Mouse (Mus musculus): ENCODE data around the gene Asf1a.
"Not testable (repeated sequence)": the region's sequence is repeated elsewhere in the genome, so short reads cannot be mapped to it uniquely, and the experiment has no call there.

Gene Asf1a

DNA sequence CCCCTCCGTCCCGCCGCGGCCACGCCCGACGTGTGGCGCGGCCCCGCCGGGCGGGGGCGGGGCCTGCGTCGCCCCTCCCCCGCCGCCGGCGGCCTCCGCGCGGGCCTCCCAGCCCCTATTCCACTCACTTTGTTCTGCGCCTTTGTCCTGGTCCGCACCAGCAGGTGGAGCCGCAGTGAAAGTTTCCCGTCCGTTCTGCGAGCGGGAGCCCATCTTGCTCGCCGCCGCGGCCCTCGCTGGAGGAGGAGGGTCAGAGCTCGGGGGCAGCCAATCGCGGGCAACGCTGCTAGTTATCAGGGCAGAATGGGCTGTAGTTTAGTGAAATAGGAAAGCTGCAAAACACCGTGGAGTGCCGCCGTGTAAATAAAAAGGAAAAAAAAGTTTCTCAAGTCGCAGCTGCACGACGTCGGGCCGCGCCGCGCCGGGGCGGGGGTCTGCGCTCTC is at the start of gene Asf1a:
TSS of gene Asf1a (plus strand) at position 81 of the 444 bp plus-strand sequence.
- DNase-seq: peak; percentile 96 to 97

DNA sequence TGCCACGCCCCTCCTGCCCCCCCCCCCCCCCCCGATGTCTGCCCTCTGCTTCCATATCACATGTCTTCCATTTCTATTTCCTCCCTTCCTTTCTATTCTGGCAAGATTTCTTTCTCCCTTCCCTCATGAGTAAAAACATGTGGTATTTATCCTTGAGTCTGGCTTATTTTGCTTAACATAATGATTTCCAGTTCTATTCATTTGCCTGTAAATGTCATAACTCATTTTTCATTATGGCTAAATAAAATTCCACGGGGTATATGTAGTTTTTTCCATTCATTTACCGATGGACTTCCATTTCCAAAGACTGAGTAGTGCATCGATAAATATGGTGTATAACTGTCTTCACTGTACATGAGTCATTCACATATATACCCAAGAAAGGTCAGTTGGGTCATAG is 34.6 kb upstream of the Asf1a start:
- DNase-seq: no peak

DNA sequence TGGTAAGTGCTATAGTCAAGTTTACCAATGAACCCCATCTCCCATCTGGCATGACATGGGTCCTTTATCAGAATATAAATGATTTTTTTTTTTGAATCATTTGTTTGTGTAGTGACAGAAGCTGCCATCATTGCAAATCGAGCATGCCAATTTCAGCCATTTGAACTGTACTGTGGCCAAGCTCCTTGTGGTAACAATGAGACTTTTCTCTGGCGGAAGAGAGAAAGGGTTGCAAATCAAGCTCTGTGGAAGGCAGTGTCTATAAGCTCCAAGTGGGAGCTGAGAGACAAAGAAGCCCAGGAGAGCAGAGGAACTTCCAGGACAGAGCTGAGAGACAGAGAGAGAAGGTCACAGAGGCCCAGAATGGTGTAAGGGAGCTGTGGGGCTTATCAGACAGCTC is 31.0 kb upstream of the Asf1a start:
- DNase-seq: no peak

DNA sequence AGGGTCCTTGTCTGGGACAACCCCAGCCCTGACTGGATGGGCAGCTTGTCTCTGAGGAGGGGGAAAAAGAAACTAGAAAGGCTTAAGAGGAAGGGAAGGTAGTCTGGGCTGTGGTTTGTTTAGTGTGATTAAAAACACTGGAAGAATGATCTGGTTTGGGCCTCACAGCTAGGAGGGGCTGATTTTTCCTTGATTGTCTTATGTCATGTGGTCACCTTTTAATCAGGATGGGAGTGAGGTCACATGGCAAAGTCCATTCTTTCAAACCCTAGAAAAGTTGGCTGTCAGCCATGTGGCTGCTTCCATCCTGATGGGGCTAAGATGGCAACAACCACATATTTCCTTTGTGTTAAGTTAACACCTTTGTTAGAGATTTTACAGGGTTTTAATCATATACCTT is 28.0 kb upstream of the Asf1a start:
- DNase-seq: no peak

DNA sequence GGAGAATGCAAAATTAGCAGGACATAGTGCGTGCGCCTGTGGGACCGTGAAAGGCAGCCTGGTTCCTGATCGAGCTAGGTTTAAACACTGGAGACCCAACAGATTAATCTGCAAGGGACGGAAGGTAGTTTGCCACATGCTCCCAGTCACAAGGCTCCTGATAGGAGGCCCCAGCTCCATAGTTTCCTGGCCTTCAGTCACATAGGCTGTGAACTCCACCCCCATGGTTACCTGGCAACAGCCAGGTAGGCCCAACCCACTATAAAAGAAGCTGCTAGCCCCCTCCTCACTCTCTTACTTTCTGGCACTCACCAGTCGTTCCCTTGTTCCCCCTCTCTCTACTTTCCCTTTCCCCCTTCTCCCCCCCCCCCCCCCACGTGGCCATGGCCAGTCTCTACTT is 16.4 kb upstream of the Asf1a start:
- no peak for DNase-seq

DNA sequence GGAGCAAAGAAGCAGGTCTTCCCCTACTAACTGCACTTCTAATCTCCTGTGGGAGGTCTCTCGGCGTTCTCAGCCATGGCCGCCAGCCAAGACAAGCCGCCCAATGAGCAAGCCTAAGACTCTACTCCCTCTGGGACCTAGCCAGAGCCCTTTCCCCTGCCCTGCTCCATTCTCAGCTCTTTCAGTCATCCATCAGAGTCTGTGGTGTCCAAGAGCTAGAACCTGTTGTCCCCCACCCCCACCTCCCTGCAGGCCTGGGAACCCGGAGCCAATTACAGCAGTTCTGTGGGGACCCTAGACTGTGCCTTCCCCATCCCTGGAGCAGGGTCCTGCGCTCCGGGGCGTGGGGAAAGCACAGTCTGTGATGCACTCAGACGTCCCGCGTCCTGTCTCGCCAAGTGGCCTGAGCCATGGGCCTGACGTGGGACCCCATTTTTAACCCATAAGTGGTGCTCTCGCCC is 15.9 kb upstream of the Asf1a start:
- no peak for DNase-seq

DNA sequence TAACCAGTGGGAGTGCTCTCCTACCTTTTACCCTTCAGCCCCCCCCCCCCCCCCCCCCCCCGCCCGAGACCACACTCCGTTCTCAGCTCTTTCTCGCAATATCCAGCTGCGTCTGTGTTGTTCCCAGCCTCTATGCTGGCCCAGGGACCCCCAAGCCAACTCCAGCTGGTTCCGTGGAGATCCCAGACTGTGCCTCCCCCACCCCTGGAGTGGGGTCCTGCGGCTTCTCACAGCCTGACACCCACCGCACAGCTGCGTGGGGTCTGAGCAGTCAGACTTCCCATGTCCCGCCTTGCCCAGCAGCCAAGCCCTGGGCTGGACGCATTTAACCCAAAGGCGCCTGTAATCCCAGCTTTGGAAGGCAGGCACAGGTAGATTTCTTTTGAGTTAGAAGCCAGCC is 15.5 kb upstream of the Asf1a start:
- no peak for DNase-seq

DNA sequence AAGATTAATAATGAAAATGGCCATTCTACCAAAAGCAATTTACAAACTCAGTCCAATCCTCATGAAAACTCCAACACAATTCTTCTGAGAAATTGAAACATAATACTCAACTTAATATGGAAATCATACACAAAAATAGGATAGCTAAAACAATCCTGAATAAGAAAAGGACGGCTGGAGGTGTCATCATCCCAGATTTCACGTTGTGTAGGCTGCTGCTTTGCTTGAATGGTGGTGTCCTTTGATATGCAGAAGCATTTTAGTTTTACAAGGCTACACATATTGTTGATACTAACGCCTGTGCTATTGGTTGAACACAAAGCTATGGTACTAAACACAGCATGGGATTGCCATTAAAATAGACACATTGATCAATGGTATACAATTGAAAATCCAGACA is 10.8 kb upstream of the Asf1a start:
- no peak for DNase-seq

DNA sequence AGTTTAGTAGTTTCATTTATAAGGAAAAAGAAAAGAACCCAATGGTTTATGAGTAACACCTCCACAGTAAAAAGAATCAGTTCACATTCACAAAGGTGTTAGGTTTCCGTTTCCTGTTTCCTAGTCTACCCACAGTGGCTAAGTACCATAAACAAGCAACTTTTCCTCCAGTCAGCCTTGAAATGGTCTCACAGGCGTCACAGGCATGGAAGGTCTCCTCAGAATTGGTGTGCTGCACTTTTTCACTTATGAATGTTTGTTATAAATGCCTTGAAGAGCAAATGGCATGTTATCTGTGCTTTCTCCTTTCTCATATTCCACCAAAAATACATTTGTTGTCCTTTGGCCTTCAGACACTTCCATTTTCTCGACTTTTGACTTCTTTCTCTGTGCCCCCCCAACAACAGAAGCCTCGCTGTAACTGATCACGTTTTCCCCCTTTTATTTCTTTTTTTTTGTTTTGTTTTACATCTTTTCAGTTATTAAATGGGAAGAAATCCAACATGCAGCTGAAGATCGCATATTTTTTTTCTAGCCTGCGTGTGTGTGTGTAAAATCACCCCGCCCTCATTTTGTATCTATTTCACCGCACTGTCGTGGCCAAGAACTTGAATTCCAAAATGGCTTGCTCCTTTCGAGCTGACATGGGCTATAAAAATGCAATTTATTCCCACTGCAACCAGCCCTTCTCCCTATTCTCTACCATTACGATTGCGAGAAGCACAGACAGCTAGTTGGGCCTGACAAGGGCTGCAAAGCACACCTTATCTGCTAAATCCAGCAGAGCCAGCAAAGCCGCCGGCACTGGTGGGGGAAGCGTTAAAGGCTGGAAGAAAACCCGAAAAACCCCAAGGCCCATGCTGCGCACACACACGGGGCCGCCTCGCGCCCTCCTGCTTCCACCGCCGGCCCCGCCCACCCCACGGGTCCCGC is 547 bp upstream of the Asf1a start:
- DNase-seq: peak in 1 of 2 experiments; percentile 8

DNA sequence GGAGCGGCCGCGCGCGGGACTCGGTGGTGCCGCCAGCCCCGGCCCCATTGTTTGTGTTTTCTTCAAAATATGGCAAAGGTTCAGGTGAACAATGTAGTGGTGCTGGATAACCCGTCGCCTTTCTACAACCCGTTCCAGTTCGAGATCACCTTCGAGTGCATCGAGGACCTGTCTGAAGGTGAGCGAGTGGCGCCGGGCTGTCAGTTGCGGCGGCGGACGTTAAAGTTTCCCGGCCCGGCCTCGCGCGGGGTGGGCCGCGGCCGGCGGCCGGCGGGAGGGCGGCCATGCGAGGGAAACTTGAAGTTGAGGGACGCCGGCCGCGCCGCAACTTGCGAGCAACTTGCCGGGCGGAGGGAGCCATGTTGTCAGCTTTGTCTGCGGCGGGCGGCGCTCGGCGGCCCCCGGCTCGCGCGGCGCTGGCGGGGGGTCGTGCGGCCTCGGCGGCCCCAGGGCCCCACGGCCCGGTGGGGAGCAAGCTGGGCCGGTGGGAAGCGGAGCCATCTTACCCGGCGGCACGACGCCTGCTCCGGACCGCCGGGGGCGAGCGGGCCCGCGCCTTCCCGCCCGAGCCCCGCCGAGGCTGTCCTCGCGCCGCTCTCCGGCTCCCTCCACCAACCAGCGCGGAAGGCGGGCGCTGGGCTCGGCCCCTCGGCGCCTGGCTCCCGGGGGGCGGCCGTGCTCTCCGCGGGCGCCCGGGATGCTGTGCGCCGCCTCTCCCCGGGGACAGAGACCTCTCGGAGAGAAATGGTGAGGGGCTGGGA is 744 bp downstream of the Asf1a start:
- DNase-seq: peak; percentile 23 to 31

DNA sequence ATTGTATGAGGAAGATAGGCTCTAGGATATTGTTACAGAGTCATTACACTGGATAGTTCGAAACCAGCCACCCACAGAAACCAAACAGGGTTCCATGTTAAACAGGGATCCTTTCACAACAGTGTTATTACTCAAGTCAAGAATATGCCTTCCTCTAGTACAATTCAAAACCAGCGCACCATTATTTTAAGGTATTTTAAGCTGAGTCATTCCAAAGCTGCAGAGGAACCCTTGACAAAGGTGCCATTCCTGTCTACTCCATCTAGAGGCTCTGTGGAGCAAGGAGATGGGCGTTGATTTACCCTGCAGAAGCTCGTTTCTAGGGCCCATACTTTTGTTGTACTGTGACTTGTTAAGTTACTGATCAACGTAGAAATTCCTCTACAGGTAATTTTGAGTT is 2.3 kb downstream of the Asf1a start:
- DNase-seq: no peak

DNA sequence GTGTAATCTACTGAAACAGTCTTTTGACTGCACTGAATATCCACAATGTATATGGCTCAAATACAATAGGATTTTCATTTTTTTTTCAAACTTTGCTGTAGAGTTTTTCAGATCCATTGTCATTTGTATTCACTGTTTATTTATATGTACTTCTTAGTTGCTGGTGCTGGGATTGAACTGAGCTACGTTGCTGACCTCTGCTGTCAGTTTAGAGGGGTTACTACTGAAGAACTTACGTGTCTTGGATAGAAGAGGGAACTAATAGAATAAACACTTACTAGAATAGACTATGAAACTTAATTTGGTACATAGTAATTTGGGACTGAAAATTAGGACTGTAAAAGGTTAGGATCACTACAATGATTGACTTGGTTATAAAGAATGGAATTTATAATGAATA is 8.8 kb downstream of the Asf1a start:
- no peak for DNase-seq

DNA sequence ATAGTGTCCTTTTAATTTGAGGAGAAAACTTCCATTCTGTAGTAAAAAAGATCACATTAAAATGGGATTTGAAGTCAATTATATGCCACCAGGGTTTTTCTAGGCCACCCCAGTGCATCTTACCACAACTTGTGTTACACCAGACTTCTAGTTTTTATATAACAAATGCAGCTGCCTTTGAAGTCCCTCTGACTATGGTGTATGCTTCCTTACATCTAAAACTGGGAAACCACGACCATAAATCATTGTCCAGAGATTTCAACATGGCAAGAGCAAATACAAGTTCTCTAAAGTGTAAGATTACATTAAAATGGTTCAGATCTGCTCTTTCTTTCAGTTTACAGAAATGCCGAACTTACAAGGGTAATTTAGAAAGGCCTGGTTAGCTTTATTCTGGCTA is 11.7 kb downstream of the Asf1a start:
- no peak for DNase-seq

DNA sequence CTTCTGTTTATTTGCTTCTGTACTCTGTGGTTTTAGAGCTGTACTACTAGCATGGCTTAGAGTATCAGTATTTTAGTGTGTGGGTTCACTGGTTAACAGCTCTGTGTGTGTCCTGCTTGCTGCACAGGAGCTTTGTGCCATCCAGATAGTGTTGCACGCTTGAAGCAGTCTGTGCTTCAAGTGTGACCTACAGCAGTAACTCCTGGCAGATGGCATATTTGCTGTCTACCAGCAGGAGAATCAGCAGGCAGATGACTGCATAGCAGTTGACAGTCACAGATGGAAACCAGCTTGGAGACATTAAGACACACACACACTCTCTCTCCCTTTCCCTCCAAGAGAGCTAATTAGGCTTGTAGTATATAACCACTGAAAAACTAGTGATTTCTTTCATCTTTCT is 15.6 kb downstream of the Asf1a start:
- DNase-seq: no peak

DNA sequence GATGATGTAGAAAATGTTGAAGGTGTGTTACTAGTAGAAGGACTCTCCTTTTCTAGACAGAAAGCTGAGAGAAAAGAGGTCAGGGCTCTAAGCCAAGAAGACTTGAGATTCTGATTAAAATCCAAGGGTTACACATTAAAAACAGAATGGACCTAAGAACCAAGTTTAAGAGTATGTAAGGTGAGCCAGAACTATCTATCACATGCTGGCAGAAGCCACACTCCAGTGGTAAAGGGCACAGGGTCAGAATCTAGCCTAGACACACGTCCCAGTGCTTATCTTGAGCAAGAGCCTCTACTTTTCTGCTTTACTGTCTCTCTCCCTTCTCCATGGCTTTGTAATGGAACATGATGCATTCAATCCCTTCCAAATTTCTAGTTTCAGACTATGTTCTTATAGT is 17.4 kb downstream of the Asf1a start:
- DNase-seq: no peak

DNA sequence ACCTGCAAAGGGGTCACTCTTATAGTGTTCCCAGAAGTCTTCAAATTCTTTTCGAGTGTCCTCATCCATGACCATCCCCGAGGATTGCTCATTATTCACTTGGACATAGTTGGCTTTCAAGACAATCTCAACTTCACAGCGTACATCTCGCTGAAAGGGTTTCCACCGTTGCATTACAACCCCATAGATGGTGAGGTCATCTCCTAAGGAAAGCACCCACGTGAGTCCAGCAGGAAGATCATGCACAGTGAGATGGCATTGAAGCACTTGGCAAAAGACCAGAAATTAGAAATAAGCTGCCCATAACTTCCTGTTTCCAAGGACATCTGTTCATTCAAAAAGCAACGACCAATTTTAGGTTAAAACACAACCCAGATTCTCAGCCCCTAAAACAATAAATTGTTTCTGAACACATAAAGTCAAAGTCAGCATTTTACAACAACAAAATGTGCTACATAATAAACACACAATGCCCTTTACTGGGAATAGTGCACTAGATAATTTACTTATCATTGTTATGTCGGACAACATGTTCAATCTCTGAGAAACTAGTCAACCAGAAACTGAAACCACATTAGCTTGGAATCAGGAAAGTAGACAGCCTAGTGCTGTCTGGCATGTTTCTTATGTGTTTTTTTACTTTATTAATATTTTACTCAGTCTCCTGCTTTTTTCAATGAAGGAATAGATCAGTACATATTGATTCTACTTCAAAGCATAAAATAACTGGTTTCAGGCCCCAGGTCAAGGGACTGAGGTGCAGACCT is 19.5 kb downstream of the Asf1a start:
- no peak for DNase-seq

DNA sequence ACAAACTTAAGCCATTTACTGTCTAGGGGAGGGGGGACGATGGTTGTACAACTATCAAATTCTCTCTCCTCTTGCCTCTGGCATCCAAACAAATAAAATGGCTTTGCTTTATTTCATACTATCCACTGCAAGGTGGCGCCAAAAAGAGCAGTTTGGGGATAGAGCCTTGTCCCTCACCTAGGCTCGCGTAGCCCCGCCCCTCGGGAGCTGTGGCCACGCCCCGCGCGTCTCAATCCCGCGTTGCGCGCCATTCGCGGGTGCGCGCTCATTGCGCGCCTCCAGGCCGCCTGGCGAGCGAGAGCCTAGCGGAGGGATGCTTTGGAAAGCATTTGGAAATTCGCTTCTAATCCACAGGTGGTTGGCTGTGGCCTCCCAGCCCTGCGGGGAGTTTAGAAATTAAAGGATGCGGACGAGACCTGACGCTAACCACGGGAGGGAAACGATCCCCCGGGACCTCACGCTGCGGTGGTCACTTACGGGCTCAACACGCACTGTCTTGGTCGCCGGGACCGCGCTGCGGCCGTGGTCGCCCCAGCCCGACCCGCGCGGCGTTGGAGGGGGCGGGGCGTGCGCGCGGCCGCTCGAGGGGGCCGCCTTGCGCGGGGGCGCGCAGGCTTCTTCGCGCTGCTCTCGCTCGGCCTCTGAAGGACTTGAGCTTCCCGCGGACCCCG is 32.8 kb downstream of the Asf1a start:
- peak; percentile 83 to 89 for DNase-seq

DNA sequence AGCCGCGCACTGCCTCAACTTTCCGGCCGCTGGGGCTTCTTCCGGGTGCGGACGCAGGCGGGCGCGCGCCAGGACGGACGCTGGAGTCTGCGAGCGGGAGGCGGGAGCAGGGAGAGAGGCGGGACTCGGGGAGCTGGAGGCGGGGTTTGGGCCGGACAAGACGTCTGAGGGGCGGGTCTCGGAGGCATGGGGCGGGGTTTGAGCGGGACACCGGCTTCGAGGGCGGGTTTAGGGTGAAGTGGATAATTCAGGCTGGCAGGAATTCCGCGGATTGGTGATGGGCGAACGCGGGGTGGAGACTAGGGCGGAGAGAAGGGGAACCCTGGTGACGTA is 33.3 kb downstream of the Asf1a start:
- peak; percentile 90 to 93 for DNase-seq

DNA sequence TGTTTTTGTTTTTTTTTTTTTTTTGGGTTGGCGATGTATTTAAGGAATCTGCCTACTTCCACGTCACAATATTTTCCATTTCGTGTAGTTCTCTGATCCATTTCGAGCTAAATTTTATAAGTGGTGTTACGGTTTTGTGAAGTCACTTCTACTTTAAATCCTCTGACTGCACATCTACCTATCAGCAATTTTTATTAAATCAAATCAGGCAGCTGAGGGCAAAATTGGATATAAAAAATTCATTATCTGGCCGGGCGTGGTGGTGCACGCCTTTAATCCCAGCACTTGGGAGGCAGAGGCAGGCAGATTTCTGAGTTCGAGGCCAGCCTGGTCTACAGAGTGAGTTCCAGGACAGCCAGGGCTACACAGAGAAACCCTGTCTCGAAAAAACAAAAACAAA is 33.8 kb downstream of the Asf1a start, which contains the start of gene Mcm9:
TSS of gene Mcm9 (minus strand) at position 101 of the 400 bp plus-strand sequence.
- not testable (repeated sequence) for DNase-seq

DNA sequence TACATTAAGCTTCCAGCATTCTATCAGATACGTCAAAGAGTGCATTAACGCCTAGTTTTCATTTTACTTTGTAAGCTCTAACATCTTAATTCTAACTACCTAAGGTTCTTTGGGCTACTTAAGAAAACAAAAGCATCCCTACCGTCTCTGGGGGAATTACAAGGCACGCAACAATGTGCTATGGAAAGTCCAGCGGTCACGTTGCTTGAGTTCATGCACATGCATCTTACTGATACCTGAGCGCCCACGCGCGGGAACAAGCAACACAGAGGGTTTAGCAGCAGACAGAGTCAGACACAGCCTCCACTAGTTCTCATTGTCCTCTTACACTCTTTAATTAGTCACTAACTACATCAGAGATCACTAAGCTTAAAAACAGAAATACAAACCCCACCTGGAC is 37.6 kb downstream of the Asf1a start:
- no peak for DNase-seq

DNA sequence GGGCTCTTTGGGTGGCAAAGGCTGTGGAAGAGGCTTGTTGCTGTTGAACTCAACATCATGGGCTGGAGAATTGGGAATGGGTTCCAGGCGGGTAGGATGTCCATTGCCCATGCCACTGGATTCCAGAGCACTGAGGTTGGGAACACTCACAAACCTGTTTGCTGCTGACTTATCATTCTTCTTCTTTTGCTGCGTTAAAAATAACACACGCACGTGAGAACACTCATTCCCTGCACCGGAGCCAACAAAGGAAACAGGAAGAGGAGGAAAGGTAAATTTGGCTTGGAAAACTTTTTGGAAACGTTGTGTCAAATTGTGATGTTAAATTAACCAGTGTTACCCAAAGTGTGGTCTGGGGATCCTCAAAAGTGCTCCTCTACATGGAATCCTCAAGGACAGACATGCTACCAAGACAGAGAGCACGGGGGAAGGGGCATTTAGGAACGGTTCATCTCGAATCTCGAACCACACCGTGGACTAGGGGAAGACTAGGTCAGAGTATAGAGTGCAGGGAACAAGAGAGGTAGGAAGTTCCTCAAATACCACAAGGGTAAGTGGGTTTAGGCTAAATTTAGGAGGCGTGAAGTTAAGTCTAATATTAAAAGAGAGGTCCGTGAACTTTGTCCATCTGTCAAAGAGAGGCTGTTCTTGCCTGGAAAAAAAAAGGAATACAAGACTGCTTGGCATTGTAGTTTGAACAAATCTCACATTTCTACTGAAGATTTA is 38.9 kb downstream of the Asf1a start:
- no peak for DNase-seq

DNA sequence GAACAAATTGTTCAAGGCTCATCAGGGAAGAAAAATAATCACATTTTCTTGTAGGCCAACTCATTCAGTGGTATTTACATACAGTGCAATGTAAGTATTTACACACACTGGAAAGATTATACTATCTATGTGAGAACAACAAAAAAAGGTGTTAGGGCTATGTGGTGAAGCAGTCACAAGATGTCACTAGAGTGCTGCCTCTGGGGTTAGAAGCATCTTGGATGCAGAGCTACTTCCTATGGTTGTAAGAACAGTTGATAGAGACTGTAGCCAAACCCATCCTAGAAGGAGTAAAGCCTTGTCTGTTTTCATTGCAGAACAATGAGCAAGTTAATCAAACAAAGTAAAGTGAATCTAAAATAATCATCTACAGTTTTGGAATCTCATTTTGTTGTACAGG is 45.0 kb downstream of the Asf1a start:
- no peak for DNase-seq
